ENCODE assay signal across 8 mouse cellular contexts in the genomic region with DNA sequence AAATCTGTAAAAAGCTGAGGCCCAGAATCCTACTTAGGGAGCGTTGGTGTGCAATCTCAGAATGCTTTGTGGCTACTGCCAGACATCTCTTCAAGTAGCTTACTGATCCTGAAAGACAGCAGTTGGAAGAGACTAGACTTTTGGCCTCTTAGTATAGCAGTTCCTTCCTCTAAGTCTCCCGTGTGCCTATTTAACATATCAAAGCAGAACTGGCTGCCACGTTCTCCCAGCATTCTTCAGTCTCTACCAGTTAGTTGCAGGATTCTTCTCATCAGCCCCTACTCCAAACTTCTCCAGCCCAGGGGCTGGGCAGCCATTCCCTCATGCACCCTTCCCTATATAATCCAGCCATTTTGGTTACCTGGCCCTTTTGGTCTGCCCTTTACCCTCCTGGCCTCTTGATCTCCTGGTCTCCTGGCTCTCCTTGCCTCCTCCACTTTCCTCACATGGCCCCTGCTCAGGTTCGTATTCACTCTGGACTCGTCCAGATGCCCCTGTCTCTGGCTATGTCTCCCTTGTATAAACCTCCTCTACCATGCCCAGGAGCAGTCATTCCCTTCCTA. TPM values are rescaled to one million over a fixed set of nuclear protein-coding genes. Genes with fewer than 3 reads are reported as not detected.
A peak's percentile ranks its signal among the peaks of the same experiment; 100 is the strongest.
DNase-seq lines count a peak whose midpoint lies in the region; ATAC-seq and TF ChIP-seq lines count a peak whose summit lies in the region.

No protein-coding gene starts in this region.

- H3K4me3 ChIP-seq in kidney, embryonic 15.5 days (replicated peaks): peak overlapping the region; percentile 88
- peak overlapping the region; percentile 57 to 75 for H3K4me3 ChIP-seq in MEL (ENCODE audit: control insufficient read depth in 1 of 2, insufficient read depth in 1 of 2, low read depth in 2 of 2, low read length in 2 of 2)
- peak overlapping the region; percentile 82 for H3K4me3 ChIP-seq in forebrain, embryonic 11.5 days (ENCODE audit: low read depth, low read length)
- H3K4me3 ChIP-seq in limb, embryonic 14.5 days (replicated peaks; ENCODE audit: low read length): peak overlapping the region; percentile 53
- peak overlapping the region; percentile 55 for H3K4me3 ChIP-seq in stomach, postnatal 0 days (ENCODE audit: low read depth, low read length)

- H3K4me2 ChIP-seq in kidney, embryonic 15.5 days: peak overlapping the region; percentile 64
- peak overlapping the region; percentile 67 for H3K4me2 ChIP-seq in forebrain, embryonic 11.5 days (ENCODE audit: low read depth, low read length, severe bottlenecking)
- peak overlapping the region; percentile 49 for H3K4me2 ChIP-seq in limb, embryonic 14.5 days (replicated peaks; ENCODE audit: low read depth, low read length, severe bottlenecking)
- peak overlapping the region; percentile 50 for H3K4me2 ChIP-seq in stomach, postnatal 0 days (replicated peaks; ENCODE audit: low read depth)

- no peak for TF ChIP-seq EP300 in MEL (IDR thresholded peaks at IDR 0.05; ENCODE audit: low read depth in 1 of 2, low read length in 2 of 2)
- TF ChIP-seq EP300 in stomach, postnatal 0 days (optimal IDR thresholded peaks at IDR 0.05): no peak

- no peaks in the 10 kb centered on the region for H3K36me3 ChIP-seq in kidney, embryonic 15.5 days
- H3K36me3 ChIP-seq in MEL (ENCODE audit: control insufficient read depth in 1 of 2, insufficient read depth in 2 of 2, low read length in 2 of 2): peaks cover 0 to 16% of the 10 kb centered on the region in 2 experiments; a peak in 2 of 4 replicates
- no peaks in the 10 kb centered on the region for H3K36me3 ChIP-seq in forebrain, embryonic 11.5 days (ENCODE audit: control insufficient read depth, insufficient read depth, low read length)
- H3K36me3 ChIP-seq in limb, embryonic 14.5 days (ENCODE audit: control insufficient read depth, insufficient read depth, low read length): no peaks in the 10 kb centered on the region
- no peaks in the 10 kb centered on the region for H3K36me3 ChIP-seq in stomach, postnatal 0 days (ENCODE audit: control insufficient read depth, insufficient read depth, low read length)

- peaks cover 23% of the 10 kb centered on the region for H3K4me1 ChIP-seq in kidney, embryonic 15.5 days
- peaks cover 4 to 8% of the 10 kb centered on the region in 2 experiments; a peak in 2 of 4 replicates for H3K4me1 ChIP-seq in MEL (ENCODE audit: control insufficient read depth in 1 of 2, insufficient read depth in 2 of 2, low read length in 2 of 2)
- H3K4me1 ChIP-seq in forebrain, embryonic 11.5 days (replicated peaks; ENCODE audit: control insufficient read depth, insufficient read depth, low read length): peaks cover 3% of the 10 kb centered on the region; the same call in 1 of the 2 replicates
- peaks cover 24% of the 10 kb centered on the region for H3K4me1 ChIP-seq in limb, embryonic 14.5 days (ENCODE audit: control insufficient read depth, insufficient read depth, low read length)
- peaks cover 3% of the 10 kb centered on the region; the same call in 1 of the 2 replicates for H3K4me1 ChIP-seq in stomach, postnatal 0 days (replicated peaks; ENCODE audit: control insufficient read depth, insufficient read depth)

- no peaks in the 10 kb centered on the region for H3K27me3 ChIP-seq in kidney, embryonic 15.5 days
- H3K27me3 ChIP-seq in MEL (ENCODE audit: control insufficient read depth in 1 of 2, insufficient read depth in 2 of 2, low read length in 2 of 2): no peaks in the 10 kb centered on the region
- H3K27me3 ChIP-seq in forebrain, embryonic 11.5 days (ENCODE audit: control insufficient read depth, insufficient read depth, low read length): no peaks in the 10 kb centered on the region
- H3K27me3 ChIP-seq in limb, embryonic 14.5 days (ENCODE audit: control insufficient read depth, insufficient read depth, low read length): no peaks in the 10 kb centered on the region
- no peaks in the 10 kb centered on the region for H3K27me3 ChIP-seq in stomach, postnatal 0 days (ENCODE audit: control insufficient read depth, insufficient read depth, low read length)

- no peak for ATAC-seq in kidney, embryonic 15.5 days (replicated peaks; ENCODE audit: low FRiP score)
- ATAC-seq in forebrain, embryonic 11.5 days (replicated peaks; ENCODE audit: low FRiP score): no peak
- ATAC-seq in limb, embryonic 14.5 days (ENCODE audit: low FRiP score, low read depth): no peak
- no peak for ATAC-seq in stomach, postnatal 0 days (ENCODE audit: low FRiP score, low TSS enrichment)

- peak overlapping the region; percentile 48 for H3K9ac ChIP-seq in kidney, embryonic 15.5 days
- peak overlapping the region; percentile 68 for H3K9ac ChIP-seq in MEL (ENCODE audit: control insufficient read depth, low read depth, low read length, poor library complexity, severe bottlenecking)
- peak overlapping the region; percentile 84 for H3K9ac ChIP-seq in forebrain, embryonic 11.5 days (ENCODE audit: low read length)
- peak overlapping the region; percentile 29 for H3K9ac ChIP-seq in limb, embryonic 14.5 days (ENCODE audit: low read depth, low read length, severe bottlenecking)
- peak overlapping the region; percentile 9; the same call in 1 of the 2 replicates for H3K9ac ChIP-seq in stomach, postnatal 0 days (ENCODE audit: low read length)

- H3K27ac ChIP-seq in kidney, embryonic 15.5 days: peak overlapping the region; percentile 99
- peak overlapping the region; percentile 77 for H3K27ac ChIP-seq in MEL (ENCODE audit: control insufficient read depth, low read depth, low read length)
- peak overlapping the region; percentile 27; the same call in 1 of the 2 replicates for H3K27ac ChIP-seq in forebrain, embryonic 11.5 days (ENCODE audit: low read depth, low read length)
- peak overlapping the region; percentile 81 for H3K27ac ChIP-seq in limb, embryonic 14.5 days (replicated peaks; ENCODE audit: low read depth, low read length)
- 0 out of 2 replicates have a peak overlapping the region, but pooled peaks have one; percentile 5 for H3K27ac ChIP-seq in stomach, postnatal 0 days (replicated peaks)

- TF ChIP-seq POLR2A in MEL (IDR thresholded peaks at IDR 0.05; ENCODE audit: control insufficient read depth in 1 of 2, insufficient read depth in 1 of 2, low read depth in 1 of 2, low read length in 2 of 2, poor library complexity in 1 of 2): no peak
- TF ChIP-seq POLR2A in limb, embryonic 14.5 days (IDR thresholded peaks at IDR 0.05; ENCODE audit: borderline replicate concordance, extremely low read depth, insufficient read depth, insufficient read length): no peak

- TF ChIP-seq CTCF in MEL (IDR thresholded peaks at IDR 0.05 in 2 of 3, conservative IDR thresholded peaks at IDR 0.05 in 1 of 3; ENCODE audit: control insufficient read depth in 1 of 3, insufficient read depth in 1 of 3, low read depth in 2 of 3, low read length in 3 of 3, poor library complexity in 1 of 3, severe bottlenecking in 1 of 3): no peak
- no peak for TF ChIP-seq CTCF in stomach, postnatal 0 days (IDR thresholded peaks at IDR 0.05; ENCODE audit: low read depth)

- TF ChIP-seq RAD21 in MEL (IDR thresholded peaks at IDR 0.05; ENCODE audit: low read depth, low read length): no peak

- DNase-seq in kidney, postnatal 36 days: no peak
- no peak for DNase-seq in MEL (ENCODE audit: low read depth, low spot score)
- no peak for DNase-seq in forebrain, embryonic 11.5 days (ENCODE audit: low spot score)
- DNase-seq in limb, embryonic 14.5 days (ENCODE audit: low spot score): peak; percentile 11
- DNase-seq in stomach, postnatal 0 days (ENCODE audit: low spot score): no peak
- DNase-seq in frontal cortex, postnatal 14 days (ENCODE audit: low spot score in 2 of 2): no peak
- DNase-seq in T-cell, adult 2 months (ENCODE audit: low spot score): no peak

- 15% methylated on average over 5 of the region's 5 CpGs for whole genome bisulfite sequencing in kidney, embryonic 15.5 days
- WGBS in forebrain, embryonic 11.5 days: 19% methylated on average over 5 of the region's 5 CpGs
- WGBS in limb, embryonic 14.5 days: 28% methylated on average over 5 of the region's 5 CpGs
- 24% methylated on average over 5 of the region's 5 CpGs for WGBS in stomach, postnatal 0 days

- H3K79me2 ChIP-seq in MEL (ENCODE audit: control insufficient read depth, insufficient read depth, low read length, poor library complexity): peaks cover 19% of the 10 kb centered on the region

- no peaks in the 10 kb centered on the region for H3K9me3 ChIP-seq in kidney, embryonic 15.5 days (replicated peaks)
- no peaks in the 10 kb centered on the region for H3K9me3 ChIP-seq in MEL (replicated peaks; ENCODE audit: insufficient read depth, low read length)
- no peaks in the 10 kb centered on the region for H3K9me3 ChIP-seq in forebrain, embryonic 11.5 days (ENCODE audit: control insufficient read depth, low read length)
- H3K9me3 ChIP-seq in limb, embryonic 14.5 days (ENCODE audit: control insufficient read depth, low read length): no peaks in the 10 kb centered on the region
- no peaks in the 10 kb centered on the region for H3K9me3 ChIP-seq in stomach, postnatal 0 days (ENCODE audit: control insufficient read depth, low read length)

TF ChIP-seq in MEL, 35 proteins besides CTCF, POLR2A, EP300 and RAD21:
- TF ChIP-seq SMC3 (IDR thresholded peaks at IDR 0.05; ENCODE audit: low read depth, low read length): no peak
- TF ChIP-seq TCF12 (IDR thresholded peaks at IDR 0.05; ENCODE audit: low read depth, low read length): no peak

RNA-seq across cellular contexts. Expression of gene Suco, which starts 1.2 kb away (rescaled TPM):
- polyA plus RNA-seq in kidney, embryonic 15.5 days (2015; fragmentation: Nextera tagmentation; extraction: Ambion mirVana): 21.9 and 27.0 TPM in 2 replicates
- total RNA-seq in MEL (2012; rRNA removed): 4.8 and 6.4 TPM in 2 replicates
- polyA plus RNA-seq in MEL (2012; ENCODE audit: insufficient read depth in 1 of 2, insufficient read length in 2 of 2, low read depth in 1 of 2, low replicate concordance in 2 of 2, missing spikeins in 1 of 2): 1 to 10 TPM in 1 of 2 experiments, not detected in 1; 6.8 TPM
- 28.2 and 34.0 TPM in 2 replicates for polyA plus RNA-seq in forebrain, embryonic 11.5 days (2014; fragmentation: Nextera tagmentation; extraction: Ambion mirVana)
- polyA plus RNA-seq in limb, embryonic 14.5 days (2012; rRNA removed): 22.3 and 32.5 TPM in 2 replicates
- 24.5 and 25.2 TPM in 2 replicates for polyA plus RNA-seq in limb, embryonic 14.5 days (2014; fragmentation: Nextera tagmentation; extraction: Ambion mirVana)
- 10.9 and 11.4 TPM in 2 replicates for polyA plus RNA-seq in stomach, postnatal 0 days (2015; fragmentation: Nextera tagmentation; extraction: Ambion mirVana)

Comparison
In these comparisons a context has a peak if more than half of its experiments do, and no peak if none do; other contexts are left out.
1. H3K27ac ChIP-seq: peak in every context shown above with its lines; median percentile 99 in kidney, embryonic 15.5 days; 81 in limb, embryonic 14.5 days; 77 in MEL; 27 in forebrain, embryonic 11.5 days; 5 in stomach, postnatal 0 days.
2. H3K9ac ChIP-seq: peak in every context shown above with its lines; median percentile 84 in forebrain, embryonic 11.5 days; 68 in MEL; 48 in kidney, embryonic 15.5 days; 29 in limb, embryonic 14.5 days; 9 in stomach, postnatal 0 days.